Mouse (Mus musculus): ENCODE data around the gene Hjurp.

DNA sequence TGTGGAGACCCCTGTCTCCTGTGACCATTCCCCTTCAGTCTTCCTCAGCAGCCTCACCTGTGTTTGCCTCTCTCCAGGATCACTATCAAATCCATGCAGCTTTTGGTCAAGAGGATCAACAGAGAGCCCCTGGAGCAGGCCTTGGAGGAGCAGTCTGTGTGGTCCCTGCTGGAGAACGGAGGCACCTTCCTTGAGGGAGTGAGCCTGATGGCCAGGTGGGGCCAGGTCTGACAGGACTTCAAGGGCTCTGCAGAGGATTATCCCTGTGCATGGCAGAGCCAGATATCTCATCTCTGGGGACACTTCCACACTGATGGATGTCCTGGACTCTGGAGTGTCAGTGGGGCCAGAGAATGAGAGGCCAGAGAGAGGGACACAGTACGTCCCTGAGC lies 22.0 kb downstream of the Hjurp start:
- TF ChIP-seq CTCF (IDR thresholded peaks at IDR 0.05; ENCODE audit: low read depth) (no peak), EP300 (IDR thresholded peaks at IDR 0.05; ENCODE audit: low read depth) (no peak)
